Mouse (Mus musculus): Measurements from ENCODE around the gene Gpr88. TPM values are rescaled to one million over a fixed set of nuclear protein-coding genes. Genes with fewer than 3 reads are reported as not detected.
"Not testable (repeated sequence)": the region's sequence is repeated elsewhere in the genome, so short reads cannot be mapped to it uniquely, and the experiment has no call there.

Gene Gpr88
- total and polyA plus RNA-seq, 3 experiments: not detected

DNA sequence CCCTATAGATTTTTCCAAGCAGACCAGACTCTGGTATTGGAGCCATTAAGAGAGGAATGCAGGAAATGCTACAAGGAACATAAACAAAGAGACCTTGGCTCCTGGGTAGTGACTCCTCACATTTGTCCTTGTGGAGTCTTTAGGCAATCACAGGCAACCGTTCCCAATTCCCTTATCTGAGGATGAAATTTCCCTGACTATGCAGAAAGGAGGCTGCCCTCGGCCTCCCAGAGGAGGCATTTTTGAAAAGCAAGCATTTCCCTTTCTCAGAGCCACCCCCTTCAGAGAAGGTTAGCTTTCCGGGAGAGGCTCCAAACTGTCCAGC lies 31.7 kb downstream of the Gpr88 start:
- H3K9me3 ChIP-seq (replicated peaks; ENCODE audit: low read length): no peaks in the 10 kb centered on the region
- H3K9ac ChIP-seq (ENCODE audit: insufficient read depth, low read depth): no peak overlapping the region
- DNase-seq (ENCODE audit: extremely low read depth): no peak
- no peaks in the 10 kb centered on the region for H3K27me3 ChIP-seq (replicated peaks)
- no peak overlapping the region for H3K4me2 ChIP-seq (ENCODE audit: insufficient read depth, low read depth, poor library complexity, severe bottlenecking)
- H3K79me2 ChIP-seq (replicated peaks; ENCODE audit: control insufficient read depth, extremely low read depth, insufficient read depth, poor library complexity, severe bottlenecking): no peaks in the 10 kb centered on the region
- in situ Hi-C loops (cut with MboI; ENCODE audit: low pct_ligation_motif_present, low pct_unique_long_range_greater_than_20kb, low sequenced_read_pairs): loop anchor here (25.0 kb wide), 1 partner anchor 159 kb away; no protein-coding TSS in a partner anchor
- peaks cover 5 to 17% of the 10 kb centered on the region in 2 experiments; a peak in 2 of 4 replicates for H3K4me1 ChIP-seq (ENCODE audit: control insufficient read depth in 1 of 2, insufficient read depth in 2 of 2)
- no peak for TF ChIP-seq RCOR1 (conservative IDR thresholded peaks at IDR 0.05; ENCODE audit: low read depth, low read length)
- H3K36me3 ChIP-seq (replicated peaks in 1 of 2; ENCODE audit: control insufficient read depth in 1 of 2, insufficient read depth in 1 of 2, low read length in 1 of 2): no peaks in the 10 kb centered on the region
- no peak overlapping the region for H3K27ac ChIP-seq (ENCODE audit: insufficient read depth, low read depth)
- dilution Hi-C loops (cut with MboI; ENCODE audit: extremely low pct_ligation_motif_present, extremely low pct_unique_long_range_greater_than_20kb, low sequenced_read_pairs): no loop called here
- no peak overlapping the region for H3K4me3 ChIP-seq (replicated peaks in 1 of 3; ENCODE audit: low read depth in 2 of 3, low read length in 2 of 3, poor library complexity in 1 of 3)

DNA sequence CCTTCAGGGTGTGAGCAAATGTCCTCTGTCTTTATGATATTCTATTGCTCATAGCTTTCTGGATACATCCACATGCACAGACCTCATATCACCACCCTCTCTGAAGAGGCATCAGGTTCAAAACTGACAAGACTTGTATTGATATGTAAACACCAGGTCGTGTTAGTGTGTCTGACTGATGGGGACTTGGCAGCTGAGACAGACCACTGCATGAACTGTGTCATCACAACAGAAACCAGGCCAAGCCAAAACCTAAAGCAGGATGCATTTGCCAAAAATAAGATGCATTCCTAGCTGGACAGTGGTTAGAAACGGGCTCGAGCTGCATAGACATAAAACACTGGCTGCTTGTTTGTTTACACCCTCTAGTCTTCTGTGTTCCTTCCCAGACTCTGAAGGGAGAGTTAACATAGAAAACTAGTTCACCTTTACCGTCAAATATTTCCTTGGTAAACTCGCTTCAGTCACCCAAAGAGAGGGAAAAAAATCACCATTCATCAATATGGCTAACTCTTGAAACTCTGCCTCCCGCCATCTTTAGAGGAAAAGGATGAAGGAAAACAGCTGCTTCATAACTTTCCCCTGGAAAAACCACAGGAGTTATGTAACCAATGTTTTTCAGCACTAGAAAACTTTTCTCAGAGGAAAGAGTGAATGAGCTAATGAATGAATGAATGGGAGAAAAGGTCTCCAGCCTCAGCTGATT lies 32.2 kb downstream of the Gpr88 start:
- TF ChIP-seq EP300 (IDR thresholded peaks at IDR 0.05; ENCODE audit: low read length) (no peak), SIN3A (IDR thresholded peaks at IDR 0.05; ENCODE audit: low read length) (no peak), NELFE (IDR thresholded peaks at IDR 0.05; ENCODE audit: low read depth, low read length) (no peak), GABPA (IDR thresholded peaks at IDR 0.05; ENCODE audit: insufficient replicate concordance, low read depth, low read length) (no peak), BHLHE40 (IDR thresholded peaks at IDR 0.05; ENCODE audit: low read depth, low read length) (no peak), E2F4 (IDR thresholded peaks at IDR 0.05; ENCODE audit: insufficient replicate concordance, low read depth, low read length) (no peak), ZC3H11A (IDR thresholded peaks at IDR 0.05; ENCODE audit: low read depth, low read length) (no peak), CHD1 (IDR thresholded peaks at IDR 0.05; ENCODE audit: low read depth, low read length) (no peak), TBP (conservative IDR thresholded peaks at IDR 0.05; ENCODE audit: low read depth, low read length) (no peak), ETS1 (conservative IDR thresholded peaks at IDR 0.05; ENCODE audit: low read depth, low read length) (no peak), CTCF (conservative IDR thresholded peaks at IDR 0.05 in 1 of 2, IDR thresholded peaks at IDR 0.05 in 1 of 2; ENCODE audit: low read depth in 2 of 2, low read length in 2 of 2) (no peak), POLR2AphosphoS2 (IDR thresholded peaks at IDR 0.05; ENCODE audit: low read depth, low read length) (no peak)
- DNase-seq (ENCODE audit: extremely low read depth): no peak
- Histone ChIP-seq H3K27ac (ENCODE audit: insufficient read depth, low read depth) (no peak overlapping the region), H3K4me2 (ENCODE audit: insufficient read depth, low read depth, poor library complexity, severe bottlenecking) (no peak overlapping the region), H3K36me3 (replicated peaks in 1 of 2; ENCODE audit: control insufficient read depth in 1 of 2, insufficient read depth in 1 of 2, low read length in 1 of 2) (no peaks in the 10 kb centered on the region), H3K9me3 (replicated peaks; ENCODE audit: low read length) (no peaks in the 10 kb centered on the region), H3K9ac (ENCODE audit: insufficient read depth, low read depth) (no peak overlapping the region), H3K27me3 (replicated peaks) (no peaks in the 10 kb centered on the region), H3K4me3 (replicated peaks in 1 of 3; ENCODE audit: low read depth in 2 of 3, low read length in 2 of 3, poor library complexity in 1 of 3) (no peak overlapping the region), H3K79me2 (replicated peaks; ENCODE audit: control insufficient read depth, extremely low read depth, insufficient read depth, poor library complexity, severe bottlenecking) (no peaks in the 10 kb centered on the region), H3K4me1 (ENCODE audit: control insufficient read depth in 1 of 2, insufficient read depth in 2 of 2) (peaks cover 3 to 21% of the 10 kb centered on the region in 2 experiments; a peak in 2 of 4 replicates)
- in situ Hi-C loops (cut with MboI; ENCODE audit: low pct_ligation_motif_present, low pct_unique_long_range_greater_than_20kb, low sequenced_read_pairs) (loop anchor here (25.0 kb wide), 1 partner anchor 159 kb away; no protein-coding TSS in a partner anchor), dilution Hi-C loops (cut with MboI; ENCODE audit: extremely low pct_ligation_motif_present, extremely low pct_unique_long_range_greater_than_20kb, low sequenced_read_pairs) (no loop called here)

DNA sequence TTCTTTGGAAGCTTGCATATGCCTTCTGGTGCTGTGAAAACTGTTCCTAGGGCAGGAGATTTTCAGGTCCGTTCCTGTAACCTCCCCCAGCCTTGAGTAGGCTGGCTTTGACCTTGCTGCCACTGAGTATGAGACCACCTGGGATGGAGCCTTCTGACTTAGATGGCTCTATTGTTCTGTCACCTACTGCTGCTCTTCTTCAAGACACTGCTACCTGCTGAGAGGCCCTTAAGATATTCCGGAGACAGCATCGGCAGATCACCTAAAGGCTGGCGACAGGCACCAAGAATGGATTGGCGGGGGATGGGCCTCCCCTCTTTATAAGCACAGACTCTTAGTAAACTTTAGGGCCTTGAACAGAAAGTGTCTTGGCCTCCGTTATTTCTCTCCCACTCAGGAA lies 35.9 kb downstream of the Gpr88 start:
- not testable (repeated sequence) for H3K27me3 ChIP-seq (replicated peaks)

More for the DNA sequence above, 35.9 kb downstream of the Gpr88 start:
- H3K4me2 ChIP-seq (ENCODE audit: insufficient read depth, low read depth, poor library complexity, severe bottlenecking); H3K36me3 ChIP-seq (replicated peaks in 1 of 2; ENCODE audit: control insufficient read depth in 1 of 2, insufficient read depth in 1 of 2, low read length in 1 of 2); H3K4me3 ChIP-seq (replicated peaks in 1 of 3; ENCODE audit: low read depth in 2 of 3, low read length in 2 of 3, poor library complexity in 1 of 3); DNase-seq (ENCODE audit: extremely low read depth); H3K79me2 ChIP-seq (replicated peaks; ENCODE audit: control insufficient read depth, extremely low read depth, insufficient read depth, poor library complexity, severe bottlenecking); dilution Hi-C loops (cut with MboI; ENCODE audit: extremely low pct_ligation_motif_present, extremely low pct_unique_long_range_greater_than_20kb, low sequenced_read_pairs); H3K27ac ChIP-seq (ENCODE audit: insufficient read depth, low read depth); H3K9ac ChIP-seq (ENCODE audit: insufficient read depth, low read depth); H3K9me3 ChIP-seq (replicated peaks; ENCODE audit: low read length): not testable (repeated sequence)
- in situ Hi-C loops (cut with MboI; ENCODE audit: low pct_ligation_motif_present, low pct_unique_long_range_greater_than_20kb, low sequenced_read_pairs): loop anchor here (25.0 kb wide), 1 partner anchor 155 kb away; no protein-coding TSS in a partner anchor
- peaks cover 2 to 14% of the 10 kb centered on the region in 2 experiments; a peak in 2 of 4 replicates for H3K4me1 ChIP-seq (ENCODE audit: control insufficient read depth in 1 of 2, insufficient read depth in 2 of 2)
